Mouse (Mus musculus): ENCODE results near the gene Chil5. TPM values are rescaled to one million over a fixed set of nuclear protein-coding genes. Genes with fewer than 3 reads are reported as not detected.

The Chil5 gene
- 4.0 TPM for total RNA-seq (2023)

DNA sequence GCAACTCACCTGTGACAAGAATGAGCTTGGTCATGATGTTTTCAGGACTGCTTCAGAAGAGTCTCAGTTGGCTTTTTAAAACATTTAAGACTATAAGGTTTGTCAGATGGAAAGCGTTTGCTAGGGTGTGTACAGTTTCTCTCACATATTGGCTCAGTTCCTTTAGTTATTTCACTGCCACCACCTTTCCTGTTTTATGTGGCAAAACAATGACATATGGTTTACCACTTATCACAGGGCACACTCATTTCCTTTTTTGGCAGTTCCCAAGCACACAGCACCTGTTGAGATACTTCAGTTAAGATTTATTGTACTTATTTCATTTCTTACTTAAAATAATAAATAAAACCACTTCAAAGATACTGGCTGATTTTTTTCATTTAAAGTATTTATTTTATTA lies at the start of gene Chil5:
Chil5 (minus strand) TSS at position 34 of the 400 bp plus-strand sequence.

DNA sequence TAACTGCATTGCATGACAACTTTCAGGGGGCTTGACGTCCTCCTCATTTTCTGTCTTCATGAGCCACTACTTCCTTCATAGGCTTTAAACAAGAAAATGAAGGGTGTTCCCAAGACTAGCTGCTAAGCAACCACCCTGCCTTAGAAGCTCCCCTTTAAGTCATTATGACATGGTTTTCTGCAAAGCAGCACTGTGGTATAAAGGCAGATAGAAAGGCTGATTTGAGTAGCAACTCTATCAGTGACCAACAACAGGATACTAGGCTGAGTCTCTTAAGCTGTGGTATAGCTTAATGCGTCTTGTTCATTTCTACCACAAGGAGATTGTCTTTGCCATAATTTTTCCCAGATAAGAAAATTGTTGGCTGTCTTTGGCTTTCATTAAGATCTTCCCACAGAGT lies 18.1 kb downstream of the Chil5 start, which contains the start of gene Pifo:
Pifo (minus strand) TSS at position 101 of the 400 bp plus-strand sequence.

DNA sequence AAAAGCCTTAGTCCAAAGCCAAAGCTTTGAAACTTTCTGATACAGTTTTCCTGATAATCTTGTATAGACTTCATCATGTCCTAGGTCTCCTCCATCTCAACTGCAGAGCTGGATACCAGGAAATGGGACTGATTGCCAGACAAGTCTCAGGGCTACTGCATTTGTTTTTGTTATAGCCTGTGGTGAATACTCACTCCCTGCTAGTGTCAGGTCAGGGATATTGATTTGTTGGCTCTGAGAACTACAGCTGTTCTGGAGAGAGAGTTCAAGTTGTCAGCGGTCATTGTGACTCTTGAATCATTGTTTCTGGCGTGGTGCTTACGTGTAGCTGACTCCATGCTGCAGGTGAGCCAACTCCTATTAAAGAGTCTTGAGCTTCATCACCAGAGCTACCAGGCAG lies 59.2 kb downstream of the Chil5 start, which contains the start of gene Ovgp1:
Ovgp1 (plus strand) TSS at position 301 of the 400 bp plus-strand sequence.

Other genes with a start within 250 kb of the Chil5 start
- 119 TPM for gene Rap1a, start 231.5 kb downstream of the Chil5 start, total RNA-seq (2023)
- gene Adora3, start 162.0 kb downstream of the Chil5 start, total RNA-seq (2023) = not detected
- gene Tmigd3, start 161.9 kb downstream of the Chil5 start, total RNA-seq (2023) = not detected
- gene I830077J02Rik, start 100.2 kb downstream of the Chil5 start, total RNA-seq (2023) = 2.6 TPM
- 44.5 TPM for gene Wdr77, start 73.4 kb downstream of the Chil5 start, total RNA-seq (2023)
- 130 TPM for gene Atp5f1, start 72.7 kb downstream of the Chil5 start, total RNA-seq (2023)
- 8.8 TPM for gene Ovgp1, start 59.1 kb downstream of the Chil5 start, total RNA-seq (2023)
- 1.1 TPM for gene Pifo, start 18.2 kb downstream of the Chil5 start, total RNA-seq (2023)
- not detected for gene Chia1, start 80.4 kb upstream of the Chil5 start, total RNA-seq (2023)
- gene Chil3, start 134.8 kb upstream of the Chil5 start, total RNA-seq (2023) = 2.9 TPM
- not detected for gene Chil4, start 186.7 kb upstream of the Chil5 start, total RNA-seq (2023)

Data from CD4-positive naive resting alpha-beta T cell, adult 57 days (primary cell).